Mouse (Mus musculus): ENCODE data around the gene Kif5a.

DNA sequence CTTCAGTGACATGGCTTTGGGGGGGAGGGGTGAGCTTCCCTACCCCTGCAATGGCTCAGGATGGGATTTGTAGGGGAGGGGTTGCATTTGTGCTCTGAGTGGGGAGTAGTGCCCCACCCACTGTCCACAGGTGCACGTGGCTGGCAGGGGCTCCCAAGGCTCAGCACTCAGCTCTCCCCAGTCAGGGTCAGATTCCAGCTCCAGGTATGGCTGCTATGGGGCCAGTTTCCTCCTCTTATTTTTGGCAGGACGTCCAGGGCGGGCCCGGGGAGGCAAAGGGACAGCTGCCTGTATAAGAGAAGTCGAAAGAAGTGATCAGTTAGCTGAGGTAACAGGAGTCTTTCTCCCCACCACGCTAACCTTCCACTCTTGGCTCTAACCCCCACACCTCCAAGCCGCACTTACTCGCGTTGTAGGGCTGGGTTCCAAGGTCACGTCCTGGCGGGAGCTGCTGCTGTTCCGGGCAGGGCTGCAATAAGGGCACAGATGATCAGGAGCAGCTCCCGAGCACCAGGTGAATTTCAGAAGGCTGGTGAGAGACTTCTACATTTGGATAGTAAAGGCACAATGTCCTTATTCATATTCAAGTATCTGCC, 19.6 kb upstream of the Kif5a start:
- TF ChIP-seq HCFC1 (IDR thresholded peaks at IDR 0.05; ENCODE audit: borderline replicate concordance, insufficient read depth, low read length) (no peak), MAFK (IDR thresholded peaks at IDR 0.05; ENCODE audit: insufficient read depth, low read depth, low read length) (no peak), CHD2 (IDR thresholded peaks at IDR 0.05; ENCODE audit: low read depth, low read length) (no peak), ZNF384 (IDR thresholded peaks at IDR 0.05; ENCODE audit: low read depth, low read length) (no peak), ZC3H11A (IDR thresholded peaks at IDR 0.05; ENCODE audit: borderline replicate concordance, low read depth, low read length) (no peak)

Data from ES-E14 (cell line).